Mouse (Mus musculus) heart, postnatal 0 days (tissue): ENCODE measurements around the gene Bmpr1b.

Experiments used
- CTCF ChIP-seq: IDR thresholded peaks from 2 replicates; pipeline ENCODE4 v1.5.1; 2016; ENCODE audit warnings: antibody characterized with exemption, control low read depth, low read depth
- EP300 ChIP-seq: IDR thresholded peaks from 2 replicates; pipeline ENCODE4 v1.6.1; 2016; ENCODE audit warnings: antibody characterized with exemption, low read depth

DNA sequence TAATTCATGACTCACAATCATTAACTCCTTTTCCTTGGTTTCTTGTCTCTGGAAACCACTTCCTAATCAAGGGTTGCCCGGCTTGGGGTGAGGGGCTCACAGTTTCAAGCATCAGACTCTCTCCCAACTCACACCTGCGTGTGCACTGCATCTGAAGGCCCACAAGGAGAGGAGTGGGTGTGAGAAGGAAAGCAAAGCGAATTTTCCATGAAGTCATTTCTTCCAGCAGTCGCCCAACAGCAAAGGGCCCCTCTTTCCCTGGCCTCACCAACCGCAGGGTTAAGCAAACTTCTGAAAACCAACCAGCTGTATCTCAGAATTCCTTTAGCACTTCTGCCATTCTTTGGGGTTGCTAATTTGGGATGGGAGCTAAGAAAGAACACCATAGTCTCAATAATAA, 46.8 kb downstream of the Bmpr1b start:
- no peak for TF ChIP-seq CTCF
- no peak for TF ChIP-seq EP300
